Mouse (Mus musculus) cerebellum, adult 2 months (tissue): Measurements from ENCODE around the gene Slc35e3.

Source experiments
- CTCF ChIP-seq: fragments of 200-500 bp; IDR thresholded peaks from 2 replicates; pipeline ENCODE4 v1.5.1; 2011; ENCODE audit warnings: low read depth, mild to moderate bottlenecking, control low read depth, low read length, moderate library complexity, borderline replicate concordance; ENCODE audit not compliant: insufficient read depth
- POLR2A ChIP-seq: fragments of 200-500 bp; IDR thresholded peaks from 2 replicates; pipeline ENCODE4 v1.6.1; 2011; ENCODE audit warnings: low read length, control low read depth, borderline replicate concordance; ENCODE audit not compliant: insufficient read depth

DNA sequence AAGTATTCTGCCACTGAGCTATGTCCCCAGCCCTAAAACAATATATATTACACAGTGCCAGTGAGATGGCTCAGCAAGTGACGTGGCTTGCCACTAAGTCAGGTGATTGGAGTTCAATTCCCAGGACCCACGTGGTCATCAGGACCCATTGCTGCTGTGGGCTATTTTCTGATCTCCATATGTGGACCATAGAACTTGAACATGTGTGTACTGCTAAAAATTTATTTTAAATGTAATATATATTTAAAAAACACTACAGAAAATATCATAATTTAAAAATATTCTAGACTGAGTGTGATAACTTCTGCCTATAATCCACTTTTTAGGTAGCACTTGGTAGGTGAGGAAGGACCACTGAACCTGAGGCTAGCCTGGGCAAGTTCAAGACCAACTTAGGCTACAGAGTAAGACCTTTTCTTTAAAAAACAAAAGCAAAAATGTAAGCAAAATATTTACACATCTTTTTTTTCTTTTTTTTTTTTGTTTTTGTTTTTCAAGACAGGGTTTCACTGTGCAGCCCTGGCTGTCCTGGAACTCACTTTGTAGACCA is 16.2 kb upstream of the Slc35e3 start:
- no peak for TF ChIP-seq POLR2A
- no peak for TF ChIP-seq CTCF
